Mouse (Mus musculus) spleen, postnatal 10 days (tissue): ENCODE results near the gene 4930470P17Rik.

ENCODE experiments used
- DNase-seq, 2 experiments: peaks; one replicate each; pipeline ENCODE4 v3.0.0; 2021 to 2022; ENCODE audit warnings: low spot score in 2 of 2

Gene 4930470P17Rik

DNA sequence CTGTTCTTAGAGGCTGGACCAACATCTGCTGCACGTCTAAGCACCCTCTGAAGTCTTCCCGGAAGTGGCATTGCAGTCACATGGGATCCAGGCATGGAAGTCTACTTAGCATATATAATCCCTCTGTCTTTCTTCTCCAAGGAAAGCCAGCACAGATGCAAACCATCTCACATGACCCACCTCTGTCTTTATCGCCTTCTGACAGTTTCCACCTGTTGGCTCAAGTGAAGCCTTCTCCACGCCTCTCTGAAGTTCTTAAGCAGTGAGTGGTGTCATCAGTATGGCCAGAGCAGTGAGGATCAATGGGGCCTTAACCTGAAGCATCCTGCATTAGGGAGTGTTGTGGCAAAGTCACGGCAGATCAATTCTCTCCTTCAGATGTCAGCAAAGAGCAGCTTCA, 23.2 kb downstream of the 4930470P17Rik start:
- no peak for DNase-seq

DNA sequence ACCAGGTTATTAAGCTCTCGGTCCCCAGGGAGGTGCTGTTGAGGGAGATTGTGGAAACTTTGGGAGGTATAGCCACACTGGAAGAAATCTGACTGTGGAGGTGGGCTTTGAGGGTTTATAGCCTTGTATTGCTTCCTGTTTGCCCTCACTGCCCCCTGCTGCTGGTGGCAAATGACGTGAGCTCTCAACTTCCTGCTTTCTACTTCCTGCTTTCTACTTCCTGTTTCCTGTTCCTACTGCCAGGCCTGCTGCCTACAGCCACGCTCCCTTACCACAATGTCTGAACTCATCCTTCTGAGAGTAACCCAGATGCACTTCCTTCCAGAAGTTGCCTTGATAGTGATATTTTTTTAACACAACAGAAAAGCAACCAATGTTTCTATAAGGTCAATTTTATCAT, 24.3 kb downstream of the 4930470P17Rik start:
- DNase-seq: no peak

DNA sequence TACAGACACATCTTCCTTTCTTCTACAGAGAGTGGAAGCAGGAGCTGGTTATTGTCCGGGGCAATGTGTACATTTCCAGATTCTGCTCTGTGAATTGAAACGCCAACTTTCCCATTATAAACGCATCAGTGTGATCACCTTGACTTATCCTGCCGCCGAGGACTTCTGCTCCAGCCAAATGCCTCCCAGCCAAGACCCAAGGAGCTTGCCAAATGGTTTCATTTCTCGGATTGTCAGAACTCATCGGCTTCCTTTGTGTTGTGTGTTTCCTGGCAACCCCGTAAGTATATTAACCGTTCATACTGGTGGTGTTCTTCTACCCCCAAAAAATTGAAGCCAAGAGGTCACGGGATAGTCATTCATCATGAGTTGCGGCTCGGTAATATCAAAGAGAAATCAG, 25.7 kb downstream of the 4930470P17Rik start:
- no peak for DNase-seq

DNA sequence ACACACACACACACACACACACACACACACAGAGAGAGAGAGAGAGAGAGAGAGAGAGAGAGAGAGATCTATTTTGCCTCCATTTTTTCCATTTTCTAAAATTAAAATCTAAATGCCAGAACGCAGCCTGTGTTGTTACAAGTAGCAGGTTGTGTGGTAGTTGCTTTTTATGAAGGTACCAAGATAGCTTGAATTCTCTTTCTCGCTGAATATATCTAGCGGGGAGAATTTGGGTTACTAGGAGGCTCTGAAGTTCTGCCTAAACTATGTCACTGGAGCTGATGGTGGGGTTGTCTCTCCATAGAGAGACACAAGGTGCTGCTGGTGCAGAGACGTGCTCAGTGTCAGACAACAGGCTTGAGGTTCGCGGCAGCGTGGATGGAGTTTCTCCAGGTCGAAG, 36.8 kb downstream of the 4930470P17Rik start:
- no peak for DNase-seq

DNA sequence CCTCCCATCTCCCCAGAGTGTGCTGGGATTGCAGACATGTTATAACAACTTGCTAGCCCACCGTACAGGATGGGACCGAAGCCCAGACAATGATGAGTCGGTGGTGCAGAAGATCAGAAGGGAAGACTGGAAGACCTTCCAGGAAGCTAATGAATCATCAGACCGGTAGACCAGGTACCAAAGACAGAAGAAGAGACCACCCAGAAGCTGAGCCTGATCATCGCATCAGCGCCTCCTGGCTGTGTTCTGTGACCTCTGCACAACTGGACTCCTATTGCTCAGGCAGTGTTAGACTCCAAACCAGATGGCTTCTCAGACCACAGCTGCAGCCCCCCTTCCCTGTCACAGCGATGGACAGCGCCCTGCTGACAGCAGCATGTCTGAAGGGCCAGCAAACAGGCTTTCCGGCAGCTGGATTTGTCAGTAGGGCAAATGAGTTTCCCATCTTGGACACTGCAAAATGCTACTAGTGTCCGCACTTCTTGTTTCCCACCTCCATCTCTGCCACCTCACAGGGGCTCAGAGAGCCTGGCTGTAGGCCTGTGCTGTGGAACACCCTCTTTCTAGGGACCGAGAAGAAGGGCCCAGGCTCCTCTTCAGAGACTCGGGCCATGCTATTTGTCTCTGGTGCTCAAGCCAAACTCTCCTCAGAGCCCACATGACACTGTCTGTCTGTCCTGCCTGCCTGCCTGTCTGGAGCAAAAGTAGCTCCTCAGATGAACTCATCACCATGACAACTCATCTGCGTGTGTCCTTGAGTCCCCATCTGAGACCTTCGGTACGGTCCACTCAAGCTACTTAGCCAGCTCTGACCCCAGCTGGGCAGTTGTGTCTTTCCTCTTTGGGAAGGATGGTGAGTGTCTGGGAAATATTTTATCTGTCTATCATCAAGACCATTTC, 37.6 kb downstream of the 4930470P17Rik start:
- DNase-seq: no peak

DNA sequence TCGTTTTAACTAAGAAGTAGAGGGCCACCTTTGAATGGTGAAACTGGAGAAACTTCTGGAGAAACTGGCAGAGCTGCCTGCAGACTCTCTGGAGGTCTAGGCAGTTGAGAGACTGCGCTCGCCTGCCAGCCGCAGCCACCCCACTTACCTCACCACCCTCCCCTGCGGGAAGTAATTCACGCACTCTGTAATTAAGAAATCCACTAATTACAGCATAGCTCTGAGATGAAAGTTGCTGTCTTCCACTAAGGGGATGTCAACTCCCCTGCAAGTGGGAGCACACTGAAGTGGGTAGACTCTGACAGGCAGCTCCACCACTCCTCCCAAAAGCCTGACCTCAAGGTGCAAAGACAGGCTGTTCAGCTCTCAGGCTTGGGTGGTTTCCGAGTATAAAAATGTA, 49.7 kb downstream of the 4930470P17Rik start:
- no peak for DNase-seq

DNA sequence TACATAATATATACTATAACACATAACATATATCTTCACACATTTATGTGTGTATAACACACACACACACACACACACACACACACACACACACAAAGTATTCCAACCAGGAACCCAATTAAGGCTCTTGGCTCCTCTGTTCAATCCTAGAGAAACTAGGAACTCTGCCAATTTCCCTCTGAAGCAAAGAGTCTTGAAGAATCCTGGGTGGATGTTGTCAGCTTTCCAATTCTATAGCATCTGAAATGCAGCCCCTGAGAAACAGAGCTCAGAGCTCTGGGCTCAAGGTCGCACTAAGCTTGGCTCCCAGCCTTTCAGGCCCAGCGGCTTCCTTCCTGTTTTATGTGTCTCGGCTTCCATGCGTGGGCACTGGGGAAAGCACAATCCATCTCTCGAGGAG, 51.6 kb downstream of the 4930470P17Rik start:
- no peak for DNase-seq

DNA sequence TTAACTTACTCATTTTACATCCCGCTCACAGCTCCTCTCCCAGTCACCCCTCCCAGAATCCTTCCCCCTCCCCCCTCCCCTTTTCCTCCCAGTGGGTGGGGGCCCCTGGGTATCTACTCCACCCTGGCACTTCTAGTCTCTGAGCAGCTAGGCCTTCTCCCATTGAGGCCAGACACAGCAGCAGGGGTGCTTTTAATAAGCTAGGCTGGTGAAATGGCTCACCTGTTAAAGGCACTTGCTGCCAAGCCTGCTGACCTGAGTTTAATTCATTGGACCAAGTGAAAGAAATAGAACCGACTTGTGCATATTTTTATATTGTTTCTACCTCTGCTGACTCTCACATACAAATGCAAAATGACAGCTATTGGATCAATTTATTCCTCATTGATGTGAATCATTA, 52.7 kb downstream of the 4930470P17Rik start:
- DNase-seq: no peak

DNA sequence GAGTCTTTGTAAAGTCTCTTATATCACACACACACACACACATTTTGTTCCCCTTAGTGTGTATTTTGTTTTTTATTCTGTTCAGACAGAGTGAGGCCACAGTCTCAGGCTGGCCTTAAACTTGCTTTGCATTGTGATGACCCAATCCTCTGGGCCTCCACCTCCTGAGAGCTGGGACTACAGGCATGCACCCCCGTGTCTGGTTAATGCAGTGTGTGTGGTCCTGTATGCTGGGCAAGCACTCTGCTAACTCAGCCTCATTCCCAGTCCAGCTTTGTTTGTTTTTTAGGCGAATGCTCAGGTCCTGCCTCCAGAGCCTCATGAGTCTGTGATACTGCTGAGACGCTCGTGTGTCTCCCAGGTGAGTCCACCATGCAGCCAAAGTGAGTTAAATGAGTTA, 53.8 kb downstream of the 4930470P17Rik start:
- no peak for DNase-seq

DNA sequence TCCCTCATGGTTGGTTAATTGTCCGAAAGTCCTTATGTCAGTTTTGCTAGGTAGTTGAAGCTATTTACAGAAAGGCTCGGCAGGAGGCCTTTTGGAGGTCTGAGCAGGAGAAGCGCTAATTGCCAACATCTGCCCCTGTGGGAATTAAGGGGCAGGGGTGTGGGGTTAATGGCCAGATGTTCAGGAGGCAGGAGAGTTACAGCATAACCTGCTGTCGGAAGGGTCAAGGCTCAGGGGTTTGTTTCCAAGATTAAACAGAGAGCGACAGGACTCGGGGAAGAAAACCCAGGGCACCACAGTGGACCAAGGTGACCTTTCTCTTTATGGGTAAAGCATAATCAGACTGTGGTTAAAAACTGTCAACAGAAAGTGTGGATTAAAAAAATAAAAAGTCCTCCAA, 54.3 kb downstream of the 4930470P17Rik start:
- no peak for DNase-seq

DNA sequence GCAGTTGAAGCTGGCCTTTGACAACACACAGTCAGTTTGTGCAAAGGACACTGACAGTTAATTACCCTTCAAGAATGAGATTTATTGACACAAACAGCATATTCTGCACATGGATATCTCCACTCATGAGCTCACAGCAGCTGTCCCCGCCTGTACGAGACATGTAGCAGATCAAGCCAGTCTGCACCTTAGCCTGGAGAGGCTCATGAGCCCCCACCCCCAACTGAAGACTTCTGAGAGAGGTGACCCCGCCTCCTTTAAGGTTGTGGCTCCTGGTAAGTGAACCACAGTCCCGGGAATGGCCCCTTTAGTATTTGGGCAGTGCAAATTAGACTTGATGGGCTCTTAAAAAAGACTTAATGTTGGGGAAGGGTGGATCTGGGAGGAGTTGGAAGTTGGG, 56.1 kb downstream of the 4930470P17Rik start:
- no peak for DNase-seq

DNA sequence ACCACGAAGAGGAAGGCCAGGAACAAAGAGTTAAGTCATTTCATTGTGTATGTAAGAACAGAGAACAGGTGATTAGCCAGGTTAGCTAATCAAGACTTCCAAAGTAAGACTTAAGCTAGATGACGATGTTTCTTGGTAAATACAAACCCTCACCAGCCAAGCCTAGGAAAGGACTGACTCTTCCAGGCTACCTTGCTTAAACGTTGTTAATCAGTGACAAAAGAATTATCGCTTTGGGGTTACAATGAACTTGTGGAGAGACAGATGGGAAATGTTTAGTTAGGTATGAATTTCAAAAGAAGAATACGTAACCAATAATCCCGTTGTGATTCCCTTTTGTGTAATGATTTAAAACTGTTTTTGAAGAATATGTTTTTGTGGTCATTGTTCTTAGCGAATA, 56.9 kb downstream of the 4930470P17Rik start:
- no peak for DNase-seq

DNA sequence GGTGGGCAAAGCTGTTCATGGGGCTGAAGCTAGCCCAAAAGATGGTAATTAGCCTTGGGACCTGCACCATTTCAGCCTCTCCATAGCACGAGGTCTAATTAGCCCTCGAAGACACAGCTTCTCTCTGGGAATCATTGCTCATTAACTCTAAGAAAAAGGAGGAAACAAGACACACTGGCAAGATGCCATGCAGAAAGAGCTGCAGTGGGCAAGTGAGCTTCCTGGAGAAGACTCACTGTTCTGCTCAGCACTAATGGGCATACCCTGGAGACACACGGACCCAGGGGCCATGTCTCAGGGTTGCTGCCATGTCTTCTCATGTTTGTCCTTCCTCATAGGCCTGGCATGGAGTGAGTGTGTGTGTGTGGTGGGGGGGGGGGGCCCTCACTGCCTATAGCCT, 57.7 kb downstream of the 4930470P17Rik start:
- no peak for DNase-seq

DNA sequence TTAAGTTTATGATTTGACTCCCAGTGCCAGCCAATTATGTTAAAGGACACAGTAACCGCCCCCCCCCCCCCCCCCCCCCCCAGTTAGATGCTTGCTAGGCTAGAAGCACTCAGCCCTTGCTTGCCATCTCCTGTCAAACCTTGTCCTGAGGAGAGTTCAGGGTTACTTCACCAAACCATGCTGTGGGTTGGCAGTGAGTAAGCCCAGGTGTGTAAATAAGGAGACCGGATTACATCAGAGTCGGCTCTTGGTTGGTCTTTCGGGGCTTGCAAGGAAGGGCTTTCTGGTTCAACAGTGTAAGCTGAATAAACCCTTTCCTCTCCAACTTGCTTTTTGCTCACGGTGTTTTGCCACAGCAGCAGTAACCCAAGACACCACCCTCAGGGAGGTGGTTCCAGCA, 58.2 kb downstream of the 4930470P17Rik start:
- no peak for DNase-seq

DNA sequence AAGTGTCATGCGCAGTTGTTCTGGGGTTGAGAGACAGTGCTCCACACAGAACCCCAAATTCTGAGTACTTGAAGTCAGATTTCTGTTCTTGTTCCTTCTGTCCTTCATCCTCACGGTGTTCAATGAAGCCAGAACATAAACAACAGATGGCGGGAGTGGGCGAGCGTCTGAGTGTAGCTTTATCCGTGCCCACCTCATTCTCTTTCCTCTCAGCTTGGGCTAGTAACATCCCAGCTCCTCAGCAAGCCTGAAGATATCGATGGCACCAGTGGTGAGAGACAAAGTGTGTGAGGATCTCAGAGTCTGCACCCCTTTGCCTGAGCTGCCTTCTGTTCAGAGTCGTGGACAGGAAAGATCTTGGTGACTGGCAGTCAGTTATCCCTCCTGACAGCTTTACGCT, 62.6 kb downstream of the 4930470P17Rik start:
- no peak for DNase-seq

DNA sequence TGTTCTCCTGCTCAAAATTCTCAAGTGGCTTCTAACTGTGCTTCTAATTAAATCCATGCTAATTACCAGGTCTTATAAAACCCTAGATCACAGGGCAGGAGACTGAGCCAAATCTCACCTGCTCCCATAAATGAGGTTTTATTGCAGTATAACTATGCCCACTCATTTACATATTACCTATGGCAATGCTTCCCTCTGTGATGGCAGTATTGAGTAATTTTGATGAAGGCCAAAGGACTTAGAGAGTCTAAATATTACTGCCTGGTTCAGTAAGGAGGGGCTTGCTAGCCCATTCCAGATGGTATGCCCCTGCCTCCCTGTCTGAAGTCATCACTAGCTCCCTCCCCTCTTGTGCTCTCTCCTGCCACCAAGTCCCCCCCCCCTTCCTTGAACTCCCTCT, 66.0 kb downstream of the 4930470P17Rik start:
- no peak for DNase-seq

DNA sequence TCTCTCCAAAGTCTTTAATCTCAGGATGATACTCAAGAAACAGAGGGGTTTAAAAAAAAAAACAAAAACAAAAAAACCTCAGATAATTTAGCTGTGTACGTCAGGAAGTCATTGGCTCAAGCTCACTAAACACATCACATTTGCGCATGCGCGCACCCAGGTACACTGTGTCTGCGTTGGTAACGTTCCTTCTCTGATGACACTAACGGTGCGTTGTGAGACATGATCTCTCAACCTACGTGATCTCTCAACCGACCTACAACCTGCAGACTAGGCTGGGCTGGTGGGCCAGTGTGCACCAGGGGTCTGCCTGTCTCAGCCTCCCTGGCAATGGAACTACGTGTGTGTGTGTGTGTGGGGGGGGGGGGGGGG, 67.0 kb downstream of the 4930470P17Rik start:
- DNase-seq: no peak

DNA sequence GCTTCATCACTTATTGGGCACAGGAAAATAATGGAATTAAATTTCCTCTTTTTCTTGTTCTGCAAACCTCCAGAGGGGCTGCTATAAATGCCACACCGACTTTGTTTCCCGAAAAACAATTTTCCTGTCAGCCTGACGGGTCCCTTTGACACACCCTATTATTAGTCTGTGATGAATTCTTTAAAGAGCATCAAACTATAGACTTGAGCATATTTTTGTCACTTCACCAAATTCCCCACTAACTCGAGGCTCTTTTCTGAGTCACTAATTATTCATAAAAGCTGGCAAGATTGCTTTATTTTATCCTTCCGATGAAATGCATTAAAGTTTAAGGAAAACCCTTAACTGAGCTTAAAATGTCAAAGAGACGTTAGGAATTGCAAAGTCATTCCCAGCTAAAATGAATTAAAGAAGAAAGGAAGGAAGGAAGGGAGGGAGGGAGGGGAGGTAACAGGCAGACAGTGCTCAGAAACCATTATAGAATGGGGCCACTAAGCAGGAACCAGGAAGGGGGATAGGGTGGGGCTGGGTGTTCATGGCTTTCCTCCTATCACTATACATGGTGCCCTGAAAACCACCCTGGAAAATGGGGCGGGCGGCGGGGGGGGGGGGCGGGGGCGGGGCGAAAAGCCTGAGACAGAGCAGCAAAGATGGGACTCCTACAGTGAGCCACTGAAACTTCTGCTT, 67.6 kb downstream of the 4930470P17Rik start:
- no peak for DNase-seq

DNA sequence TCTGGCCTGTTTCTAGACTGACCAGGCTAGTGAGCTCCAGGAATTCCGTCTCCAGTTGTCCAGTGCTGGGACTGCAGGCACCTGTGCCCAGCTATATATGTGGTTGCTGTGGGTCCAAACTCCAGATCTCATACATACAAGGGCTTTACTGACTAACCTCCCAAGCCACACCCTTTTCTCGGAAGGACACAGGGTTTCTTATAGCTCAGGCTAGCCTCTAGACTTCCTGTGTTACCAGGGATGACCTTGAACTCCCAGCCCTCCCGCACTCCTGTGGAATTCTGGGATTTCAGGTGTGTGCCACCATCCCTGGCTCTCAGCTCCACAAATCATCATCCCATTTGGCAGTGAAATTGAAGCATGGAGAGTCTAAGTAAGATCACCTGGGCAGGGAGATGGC, 71.6 kb downstream of the 4930470P17Rik start:
- no peak for DNase-seq

DNA sequence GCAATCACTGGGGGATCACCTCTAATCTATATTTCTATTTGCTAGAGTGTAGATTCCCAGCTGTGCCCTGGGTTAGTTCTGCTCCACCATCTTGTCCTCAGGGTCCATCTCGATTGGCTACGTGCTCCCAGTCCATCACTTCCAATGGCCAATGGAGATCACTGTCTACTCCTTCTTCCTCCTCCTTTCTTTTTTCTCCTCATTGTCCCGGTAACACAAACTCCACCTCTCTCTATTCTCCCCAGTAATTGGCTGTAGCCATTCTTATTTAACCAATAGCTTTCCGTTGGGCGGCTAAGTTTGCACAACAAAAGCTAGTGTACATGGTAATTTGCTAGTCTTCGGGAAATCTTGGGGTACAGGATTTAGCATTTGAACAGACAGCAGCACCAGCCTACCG, 72.1 kb downstream of the 4930470P17Rik start:
- no peak for DNase-seq
